Mouse (Mus musculus): ENCODE measurements around the gene Gm1043. TPM values are rescaled to one million over a fixed set of nuclear protein-coding genes. Genes with fewer than 3 reads are reported as not detected.

Gm1043 gene
- polyA plus RNA-seq, 1 experiment: 3.0 TPM

DNA sequence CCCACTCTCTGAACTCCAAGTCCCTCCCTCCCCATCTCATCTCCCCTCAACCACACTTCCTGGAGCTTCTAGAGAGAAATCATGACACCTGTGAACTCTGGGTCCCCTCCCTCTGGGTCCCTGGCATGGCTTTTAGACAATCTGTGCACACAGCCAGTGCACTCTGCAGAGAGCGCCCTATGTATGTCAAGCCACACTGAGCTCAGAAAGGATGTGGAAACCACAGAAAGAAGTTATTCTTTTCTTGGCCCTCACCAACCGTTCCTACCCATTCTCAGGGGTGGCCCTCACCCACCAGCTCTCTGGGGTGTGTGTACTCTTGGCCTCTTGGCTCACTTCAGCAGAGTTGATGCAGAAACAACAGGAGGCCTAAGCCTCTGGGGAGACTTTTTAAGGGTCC is 40.4 kb upstream of the Gm1043 start:
- no peak for TF ChIP-seq CTCF (IDR thresholded peaks at IDR 0.05; ENCODE audit: extremely low read depth, insufficient read depth, insufficient read length, insufficient replicate concordance)
- no peak for TF ChIP-seq POLR2A (IDR thresholded peaks at IDR 0.05; ENCODE audit: low read depth, low read length)
- WGBS: 17% methylated on average over 2 of the region's 2 CpGs
- Histone ChIP-seq H3K27me3 (ENCODE audit: control insufficient read depth, insufficient read depth, low read length) (no peaks in the 10 kb centered on the region), H3K4me1 (ENCODE audit: control insufficient read depth, insufficient read depth, insufficient read length) (peaks cover 53% of the 10 kb centered on the region), H3K4me3 (ENCODE audit: extremely low read depth, insufficient read depth, insufficient read length) (no peak overlapping the region), H3K27ac (ENCODE audit: insufficient read depth, low read length) (peak overlapping the region; percentile 83), H3K36me3 (ENCODE audit: control insufficient read depth, insufficient read depth, low read length) (no peaks in the 10 kb centered on the region)
- DNase-seq (ENCODE audit: low read depth in 1 of 2, low spot score in 2 of 2): peak; percentile 50 to 76

DNA sequence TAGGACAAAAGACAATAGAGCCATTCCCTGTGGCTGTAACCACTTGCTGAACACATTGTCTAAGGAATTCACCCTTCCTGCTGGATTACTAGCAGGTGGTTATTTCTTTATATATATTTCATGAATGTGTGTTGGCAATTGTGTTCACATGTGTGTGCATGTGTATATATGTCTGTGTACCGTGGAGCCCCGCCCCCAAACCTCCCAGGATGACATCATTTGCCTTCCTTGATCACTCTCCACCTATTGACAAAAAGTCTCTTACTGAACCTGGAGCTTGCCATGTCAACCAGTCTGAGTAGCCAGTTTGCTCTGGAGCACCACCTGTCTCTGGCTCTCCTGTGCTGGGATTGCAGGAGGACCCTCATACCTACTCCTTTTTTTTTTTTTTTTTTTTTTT is 39.6 kb upstream of the Gm1043 start:
- H3K36me3 ChIP-seq (ENCODE audit: control insufficient read depth, insufficient read depth, low read length): no peaks in the 10 kb centered on the region
- H3K27me3 ChIP-seq (ENCODE audit: control insufficient read depth, insufficient read depth, low read length): no peaks in the 10 kb centered on the region
- DNase-seq (ENCODE audit: low read depth in 1 of 2, low spot score in 2 of 2): no peak
- peaks cover 60% of the 10 kb centered on the region for H3K4me1 ChIP-seq (ENCODE audit: control insufficient read depth, insufficient read depth, insufficient read length)
- 29% methylated on average over 2 of the region's 2 CpGs for WGBS
- TF ChIP-seq POLR2A (IDR thresholded peaks at IDR 0.05; ENCODE audit: low read depth, low read length): no peak
- TF ChIP-seq CTCF (IDR thresholded peaks at IDR 0.05; ENCODE audit: extremely low read depth, insufficient read depth, insufficient read length, insufficient replicate concordance): no peak
- peak overlapping the region; percentile 83 for H3K27ac ChIP-seq (ENCODE audit: insufficient read depth, low read length)
- no peak overlapping the region for H3K4me3 ChIP-seq (ENCODE audit: extremely low read depth, insufficient read depth, insufficient read length)

DNA sequence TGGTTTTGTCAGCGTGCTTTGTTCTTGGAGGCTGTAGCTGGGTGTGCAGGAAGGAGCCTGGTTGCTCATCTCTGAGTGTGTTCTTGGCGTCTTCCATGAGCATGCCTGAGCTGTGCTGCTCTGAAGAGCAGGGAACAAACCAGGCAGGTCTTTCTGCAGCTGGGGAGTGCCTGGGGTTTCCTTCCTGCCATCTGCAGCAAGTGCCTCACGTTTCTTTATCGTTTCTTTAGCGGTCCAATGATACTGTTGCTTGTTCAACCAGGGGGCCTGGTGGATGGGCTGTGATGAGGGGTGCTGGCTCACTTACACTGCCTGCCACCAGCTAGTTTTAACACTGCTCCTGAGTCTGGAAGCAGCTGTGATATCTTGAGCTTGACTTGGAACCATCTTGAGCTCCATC is 38.4 kb upstream of the Gm1043 start:
- DNase-seq (ENCODE audit: low read depth in 1 of 2, low spot score in 2 of 2): no peak
- WGBS: 7% methylated on average over 5 of the region's 5 CpGs
- Histone ChIP-seq H3K36me3 (ENCODE audit: control insufficient read depth, insufficient read depth, low read length) (no peaks in the 10 kb centered on the region), H3K27ac (ENCODE audit: insufficient read depth, low read length) (peak overlapping the region; percentile 83), H3K4me1 (ENCODE audit: control insufficient read depth, insufficient read depth, insufficient read length) (peaks cover 57% of the 10 kb centered on the region), H3K27me3 (ENCODE audit: control insufficient read depth, insufficient read depth, low read length) (no peaks in the 10 kb centered on the region), H3K4me3 (ENCODE audit: extremely low read depth, insufficient read depth, insufficient read length) (peak overlapping the region; percentile 56; the same call in 1 of the 2 replicates)
- TF ChIP-seq POLR2A (IDR thresholded peaks at IDR 0.05; ENCODE audit: low read depth, low read length): no peak
- TF ChIP-seq CTCF (IDR thresholded peaks at IDR 0.05; ENCODE audit: extremely low read depth, insufficient read depth, insufficient read length, insufficient replicate concordance): no peak

DNA sequence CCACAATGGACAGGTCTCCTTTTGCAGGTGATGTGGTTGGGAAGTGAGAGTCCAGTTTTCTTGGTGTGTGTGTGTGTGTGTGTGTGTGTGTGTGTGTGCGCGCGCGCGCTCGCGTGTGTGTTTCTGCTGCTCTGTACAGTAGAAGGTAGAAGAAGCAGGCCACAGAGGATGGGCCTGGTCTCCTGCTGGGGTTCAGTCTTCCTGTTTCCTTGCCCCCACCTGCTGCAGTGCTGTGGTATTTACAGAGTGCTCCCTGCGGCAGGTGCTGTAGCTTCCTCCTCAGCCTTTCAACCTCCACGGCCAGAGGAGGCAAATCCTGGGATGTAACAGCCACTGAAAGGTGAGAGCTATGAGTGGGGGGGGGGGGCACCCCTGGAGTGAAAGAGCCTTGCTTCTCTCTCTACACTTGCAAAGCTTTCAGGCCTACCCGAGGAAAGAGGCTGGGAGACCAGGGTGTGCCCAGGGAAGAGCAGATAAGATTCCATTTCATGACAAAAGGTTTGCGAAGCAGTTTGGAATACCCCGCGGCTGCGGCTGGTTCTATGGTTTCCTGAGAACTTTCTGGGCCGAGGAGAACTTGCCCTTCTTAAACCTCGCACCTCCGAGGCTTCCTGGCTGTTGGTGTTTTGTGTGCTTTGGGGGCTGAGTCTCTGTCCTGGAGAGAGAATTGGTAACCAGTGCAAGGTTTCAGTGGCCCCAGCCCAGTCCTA is 37.8 kb upstream of the Gm1043 start:
- 9% methylated on average over 17 of the region's 17 CpGs for WGBS
- H3K4me3 ChIP-seq (ENCODE audit: extremely low read depth, insufficient read depth, insufficient read length): peak overlapping the region; percentile 56
- no peaks in the 10 kb centered on the region for H3K27me3 ChIP-seq (ENCODE audit: control insufficient read depth, insufficient read depth, low read length)
- TF ChIP-seq CTCF (IDR thresholded peaks at IDR 0.05; ENCODE audit: extremely low read depth, insufficient read depth, insufficient read length, insufficient replicate concordance): no peak
- no peak; the same call in 1 of the 2 replicates for TF ChIP-seq POLR2A (IDR thresholded peaks at IDR 0.05; ENCODE audit: low read depth, low read length)
- H3K36me3 ChIP-seq (ENCODE audit: control insufficient read depth, insufficient read depth, low read length): no peaks in the 10 kb centered on the region
- peak overlapping the region; percentile 83 for H3K27ac ChIP-seq (ENCODE audit: insufficient read depth, low read length)
- peaks cover 55% of the 10 kb centered on the region for H3K4me1 ChIP-seq (ENCODE audit: control insufficient read depth, insufficient read depth, insufficient read length)
- peak in 1 of 2 experiments; percentile 68 for DNase-seq (ENCODE audit: low read depth in 1 of 2, low spot score in 2 of 2)

DNA sequence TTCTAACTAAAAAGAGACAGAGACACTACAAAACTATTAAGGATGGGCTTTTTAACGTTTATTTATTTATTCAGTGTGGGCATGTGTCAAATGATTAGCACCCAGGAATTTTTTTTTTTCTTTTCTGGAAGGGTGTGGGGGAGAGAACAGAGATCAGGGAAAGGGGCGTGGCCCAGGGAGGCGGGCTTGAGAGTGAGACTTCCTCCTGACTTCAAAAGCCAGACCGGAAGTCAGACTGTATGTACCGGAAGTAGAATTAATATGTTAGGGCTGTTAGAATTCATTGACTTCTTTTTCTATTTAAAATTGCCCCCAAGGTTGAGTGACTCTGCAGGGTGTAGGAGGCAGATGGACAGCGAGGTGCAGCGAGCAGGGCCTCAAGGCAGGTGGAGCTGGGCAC is 37.2 kb upstream of the Gm1043 start:
- WGBS: 18% methylated on average over 7 of the region's 7 CpGs
- peak overlapping the region; percentile 56; the same call in 1 of the 2 replicates for H3K4me3 ChIP-seq (ENCODE audit: extremely low read depth, insufficient read depth, insufficient read length)
- H3K4me1 ChIP-seq (ENCODE audit: control insufficient read depth, insufficient read depth, insufficient read length): peaks cover 61% of the 10 kb centered on the region

DNA sequence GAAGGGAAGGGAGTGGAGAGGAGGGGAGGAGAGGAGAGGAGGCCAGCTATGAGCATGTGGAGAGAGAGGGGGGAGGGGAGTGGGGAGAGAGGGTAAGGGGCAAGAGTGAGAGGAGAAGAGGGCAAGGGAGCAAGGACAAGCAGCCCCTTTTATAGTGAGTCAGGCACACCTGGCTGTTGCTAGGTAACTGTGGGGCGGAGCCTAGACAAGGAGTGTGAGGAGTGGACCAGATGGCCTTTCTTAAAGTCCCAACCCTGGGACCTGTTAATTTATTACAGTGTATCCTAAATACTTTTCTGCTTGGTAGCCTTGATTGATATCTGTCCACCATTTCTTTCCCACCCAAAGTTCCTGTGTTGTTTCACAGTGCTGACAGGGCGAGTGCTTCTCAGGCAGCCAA is 36.1 kb upstream of the Gm1043 start:
- 86% methylated on average over 2 of the region's 2 CpGs for WGBS
- H3K27ac ChIP-seq (ENCODE audit: insufficient read depth, low read length): no peak overlapping the region
- no peak overlapping the region for H3K4me3 ChIP-seq (ENCODE audit: extremely low read depth, insufficient read depth, insufficient read length)
- H3K4me1 ChIP-seq (ENCODE audit: control insufficient read depth, insufficient read depth, insufficient read length): peaks cover 65% of the 10 kb centered on the region
- H3K36me3 ChIP-seq (ENCODE audit: control insufficient read depth, insufficient read depth, low read length): no peaks in the 10 kb centered on the region
- TF ChIP-seq CTCF (IDR thresholded peaks at IDR 0.05; ENCODE audit: extremely low read depth, insufficient read depth, insufficient read length, insufficient replicate concordance): no peak
- no peak for TF ChIP-seq POLR2A (IDR thresholded peaks at IDR 0.05; ENCODE audit: low read depth, low read length)
- no peaks in the 10 kb centered on the region for H3K27me3 ChIP-seq (ENCODE audit: control insufficient read depth, insufficient read depth, low read length)
- no peak for DNase-seq (ENCODE audit: low read depth in 1 of 2, low spot score in 2 of 2)

More for the DNA sequence above, 37.2 kb upstream of the Gm1043 start:
- peak in 1 of 2 experiments; percentile 65 for DNase-seq (ENCODE audit: low read depth in 1 of 2, low spot score in 2 of 2)
- TF ChIP-seq CTCF (IDR thresholded peaks at IDR 0.05; ENCODE audit: extremely low read depth, insufficient read depth, insufficient read length, insufficient replicate concordance) (no peak), POLR2A (IDR thresholded peaks at IDR 0.05; ENCODE audit: low read depth, low read length) (no peak)
- Histone ChIP-seq H3K36me3 (ENCODE audit: control insufficient read depth, insufficient read depth, low read length) (no peaks in the 10 kb centered on the region), H3K27me3 (ENCODE audit: control insufficient read depth, insufficient read depth, low read length) (no peaks in the 10 kb centered on the region), H3K27ac (ENCODE audit: insufficient read depth, low read length) (peak overlapping the region; percentile 83)
